Mouse (Mus musculus) T-helper 2 cell (primary cell): ENCODE results near the gene Hist2h3c2.
"Not testable (repeated sequence)": the region's sequence is repeated elsewhere in the genome, so short reads cannot be mapped to it uniquely, and the experiment has no call there.

ENCODE experiments used
- in situ Hi-C: fragments of 300-600 bp; cut with MboI, MseI; formaldehyde crosslinking; loops from one replicate; pipeline ENCODE4 v1.15.1; 2025; ENCODE audit warnings: high pct_unique_total_duplicates

Hist2h3c2 gene

DNA sequence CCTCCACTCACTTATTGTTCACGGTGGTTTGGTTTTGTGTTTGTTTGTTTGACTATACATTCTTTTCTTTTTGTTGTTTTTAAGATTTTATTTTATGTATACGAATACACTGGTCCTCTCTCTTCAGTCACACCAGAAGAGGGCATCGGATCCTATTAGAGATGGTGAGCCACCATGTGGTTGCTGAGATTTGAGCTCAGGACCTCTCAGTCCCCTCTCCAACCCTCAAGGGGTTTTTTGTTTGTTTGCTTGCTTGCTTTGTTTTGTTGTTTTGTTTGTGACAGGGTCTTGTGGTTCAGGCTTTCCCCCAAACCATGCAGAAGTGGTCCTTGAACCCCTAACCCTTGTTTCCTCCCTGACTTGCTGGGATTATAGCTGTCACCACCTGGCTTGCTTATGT lies 22.7 kb upstream of the Hist2h3c2 start:
- in situ Hi-C loops, result loop anchor here (10.0 kb wide), 1 partner anchor 587 kb away; no protein-coding TSS in a partner anchor

DNA sequence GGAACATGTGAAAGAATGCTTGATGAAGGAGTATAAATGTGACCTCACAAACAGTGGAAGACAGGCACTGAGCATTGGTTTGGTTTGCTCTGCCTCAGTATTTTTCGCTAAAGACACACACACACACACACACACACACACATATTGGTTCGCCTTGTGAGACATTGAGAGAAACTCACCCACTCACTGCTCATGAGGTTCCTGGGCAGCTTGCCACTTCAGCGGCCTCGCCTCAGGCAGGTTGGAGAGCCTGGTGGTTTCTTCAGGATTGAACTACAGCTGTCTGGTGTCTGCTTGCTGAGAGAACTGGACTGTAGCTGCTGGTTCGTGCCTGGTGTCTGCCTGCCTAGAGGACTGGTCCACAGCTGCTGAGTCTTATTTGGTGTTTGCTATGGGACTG lies 21.3 kb upstream of the Hist2h3c2 start:
- in situ Hi-C loops, result loop anchor here (10.0 kb wide), 1 partner anchor 585 kb away; no protein-coding TSS in a partner anchor

DNA sequence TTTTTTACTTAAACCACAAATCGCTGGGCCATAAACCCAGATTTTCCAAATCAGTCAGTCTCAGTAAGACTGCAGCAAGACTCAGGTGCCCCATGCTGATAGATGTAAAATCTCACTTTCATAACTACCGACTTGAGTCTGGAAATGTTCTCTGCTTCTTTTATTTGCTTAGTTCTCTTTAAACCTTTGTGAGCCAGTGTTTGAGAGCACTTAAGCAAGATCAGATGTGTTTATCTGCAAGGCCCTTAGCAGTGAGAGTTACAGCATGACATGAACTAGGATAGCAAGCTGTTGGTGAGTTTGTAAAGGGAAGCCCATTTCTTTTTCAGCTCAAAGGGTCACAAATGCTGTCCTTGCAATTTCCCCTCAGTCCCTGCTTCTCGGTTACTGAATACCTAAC lies 18.3 kb upstream of the Hist2h3c2 start:
- in situ Hi-C loops, result no loop called here

DNA sequence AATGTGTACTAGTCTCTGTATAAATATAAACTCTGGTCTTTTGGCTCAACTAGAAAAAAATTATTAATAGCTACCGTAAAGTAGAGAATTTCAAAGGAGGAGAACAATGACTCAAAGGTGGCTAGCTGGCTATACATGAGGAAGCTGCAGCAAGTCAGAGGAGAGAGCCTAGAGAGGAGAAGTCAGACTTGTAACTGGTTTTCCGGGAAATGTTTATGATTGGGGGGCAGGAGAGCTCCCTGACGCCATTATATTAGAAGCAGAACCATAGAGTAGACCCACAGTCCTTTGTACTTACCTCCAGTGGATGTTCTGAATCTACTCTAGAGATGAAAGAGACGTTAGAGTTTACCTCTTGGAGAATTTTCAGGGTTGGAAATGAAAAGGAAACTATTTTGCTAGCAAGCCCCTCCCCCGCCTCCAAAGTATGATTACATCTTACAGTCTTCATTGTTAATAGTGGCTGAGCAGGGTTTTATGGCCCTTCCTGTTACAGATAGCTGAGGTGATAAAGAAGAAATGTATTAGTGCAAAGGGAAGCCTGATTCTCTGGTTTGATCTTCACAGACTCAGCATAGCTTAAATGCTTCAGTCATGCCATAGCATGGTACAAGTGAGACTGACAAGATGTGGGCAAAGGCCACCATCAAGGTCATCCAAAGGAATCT lies 17.1 kb upstream of the Hist2h3c2 start:
- in situ Hi-C loops, result no loop called here

DNA sequence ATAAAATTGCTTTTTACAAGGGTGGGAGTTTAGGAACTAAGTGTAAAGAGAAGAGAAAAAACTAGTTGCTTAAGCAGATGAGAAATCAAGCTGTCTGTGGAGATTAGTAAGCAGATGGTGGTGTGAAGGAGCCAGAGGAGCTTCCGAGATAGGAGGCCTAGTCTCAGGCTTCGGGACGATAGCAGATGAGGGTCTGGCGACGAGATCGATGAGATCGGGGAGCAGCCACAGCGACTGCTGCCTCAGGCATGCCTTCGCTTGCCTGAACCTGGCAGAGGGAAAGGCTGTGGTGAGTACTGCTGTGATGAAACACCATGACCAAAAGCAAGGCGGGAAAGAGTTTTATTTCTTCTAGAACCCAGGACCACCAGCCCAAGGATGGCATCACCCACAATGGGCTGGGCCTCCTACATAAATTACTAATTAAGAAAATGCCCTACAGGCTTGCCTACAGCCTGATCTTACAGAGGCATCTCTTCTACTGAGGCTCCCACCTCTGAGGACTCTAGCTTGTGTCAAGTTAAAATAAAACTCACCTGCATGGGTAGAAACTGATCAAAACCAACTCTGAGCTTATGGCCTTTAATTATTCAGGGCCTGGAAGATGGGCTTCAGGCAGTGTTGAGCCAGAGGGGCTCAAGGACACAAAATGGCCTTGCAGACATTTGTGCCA lies 15.9 kb upstream of the Hist2h3c2 start:
- in situ Hi-C loops, result no loop called here

DNA sequence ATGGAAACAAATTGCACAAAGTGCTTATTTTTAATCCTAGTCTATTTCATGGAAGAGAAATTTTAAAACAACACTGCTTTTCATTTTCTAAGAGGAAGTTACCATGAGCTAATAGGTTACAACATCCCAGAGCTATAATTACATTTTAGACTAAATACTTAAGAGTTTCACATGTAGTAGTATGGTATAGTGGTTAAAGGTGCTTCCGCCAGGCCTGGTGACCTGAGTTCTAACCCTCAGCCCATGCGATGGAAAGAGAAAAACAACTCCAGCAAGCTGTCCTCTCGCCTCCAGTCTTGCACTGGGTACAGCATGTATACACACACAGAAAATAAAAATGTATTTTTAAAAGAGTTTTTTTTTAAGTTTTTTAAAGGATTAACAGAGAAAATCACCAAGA lies 12.9 kb upstream of the Hist2h3c2 start:
- in situ Hi-C loops, result no loop called here

DNA sequence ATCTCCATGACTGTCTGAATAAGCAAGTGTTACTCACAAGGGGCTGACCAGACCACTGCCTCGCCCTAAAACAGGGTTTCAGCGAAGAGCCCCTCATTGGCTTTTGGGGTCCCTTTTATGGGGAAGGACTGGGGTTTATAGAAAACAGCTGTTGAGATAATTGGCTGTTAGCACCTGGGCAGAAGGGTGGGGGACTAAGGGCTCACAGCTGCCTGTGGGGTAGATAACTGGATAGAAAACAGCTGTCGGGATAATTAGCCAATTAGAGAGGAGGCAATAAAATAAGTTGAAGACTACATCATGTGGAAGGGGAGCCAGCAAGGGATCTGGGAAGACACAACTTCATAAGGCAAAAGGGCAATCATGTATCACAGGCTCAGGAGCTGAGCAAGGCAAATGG lies 12.0 kb upstream of the Hist2h3c2 start:
- in situ Hi-C loops, result no loop called here

DNA sequence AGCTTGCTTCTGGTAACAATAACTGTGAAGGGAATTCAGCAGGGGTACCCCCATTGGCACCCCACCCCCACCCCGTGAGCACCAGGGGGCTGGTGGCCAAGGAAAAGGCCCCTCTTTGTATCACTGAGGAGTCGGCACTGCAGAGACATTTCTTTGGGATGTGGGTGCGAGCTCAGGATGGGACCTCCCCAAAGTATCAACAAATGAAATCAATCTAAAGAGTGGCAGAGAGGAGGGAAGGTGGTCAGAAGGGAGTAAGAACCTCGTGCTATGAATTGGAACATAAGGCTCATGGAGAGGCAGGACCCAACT lies 10.1 kb upstream of the Hist2h3c2 start:
- in situ Hi-C loops, result no loop called here

DNA sequence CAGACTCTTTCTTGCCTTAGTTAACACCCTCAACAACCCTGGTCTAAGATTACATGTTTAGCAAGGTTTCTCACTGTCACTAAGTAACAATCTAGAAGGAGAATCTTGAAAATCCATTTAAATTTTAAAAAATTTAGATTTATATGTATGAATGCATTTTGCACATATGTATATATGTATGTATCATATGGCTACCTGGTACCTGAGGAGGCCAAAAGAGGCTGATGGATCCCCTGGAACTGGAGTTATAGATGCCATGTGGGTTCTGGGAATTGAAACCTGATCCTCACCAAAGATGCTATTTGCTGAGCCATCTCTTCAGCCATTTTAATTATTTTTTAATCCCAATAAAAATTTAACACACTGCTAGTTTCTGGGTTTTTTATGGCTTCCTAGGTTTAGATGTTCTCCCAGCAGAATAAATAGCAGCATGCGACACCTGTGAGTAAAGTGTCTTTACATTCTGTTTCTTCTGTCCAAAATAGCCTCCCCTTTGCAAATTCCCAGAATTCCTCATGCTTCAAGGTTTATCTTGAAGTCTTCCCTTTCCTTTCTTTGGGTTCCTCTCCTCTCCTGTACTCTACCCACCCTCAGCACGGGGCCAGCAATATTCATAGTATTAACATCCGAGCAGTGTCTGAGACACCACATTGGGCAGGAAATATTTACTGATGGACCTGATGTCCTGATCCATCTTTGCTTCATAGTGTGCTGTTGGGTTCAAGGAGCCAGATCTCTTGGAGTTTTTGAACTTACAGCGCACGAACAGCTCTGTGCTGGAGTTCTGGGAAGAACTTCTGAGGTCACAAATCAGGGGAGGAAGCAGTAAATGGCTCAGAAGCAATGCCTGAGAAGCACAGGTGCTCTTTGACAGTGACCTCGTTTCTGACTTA lies 9.5 kb upstream of the Hist2h3c2 start:
- in situ Hi-C loops, result no loop called here

DNA sequence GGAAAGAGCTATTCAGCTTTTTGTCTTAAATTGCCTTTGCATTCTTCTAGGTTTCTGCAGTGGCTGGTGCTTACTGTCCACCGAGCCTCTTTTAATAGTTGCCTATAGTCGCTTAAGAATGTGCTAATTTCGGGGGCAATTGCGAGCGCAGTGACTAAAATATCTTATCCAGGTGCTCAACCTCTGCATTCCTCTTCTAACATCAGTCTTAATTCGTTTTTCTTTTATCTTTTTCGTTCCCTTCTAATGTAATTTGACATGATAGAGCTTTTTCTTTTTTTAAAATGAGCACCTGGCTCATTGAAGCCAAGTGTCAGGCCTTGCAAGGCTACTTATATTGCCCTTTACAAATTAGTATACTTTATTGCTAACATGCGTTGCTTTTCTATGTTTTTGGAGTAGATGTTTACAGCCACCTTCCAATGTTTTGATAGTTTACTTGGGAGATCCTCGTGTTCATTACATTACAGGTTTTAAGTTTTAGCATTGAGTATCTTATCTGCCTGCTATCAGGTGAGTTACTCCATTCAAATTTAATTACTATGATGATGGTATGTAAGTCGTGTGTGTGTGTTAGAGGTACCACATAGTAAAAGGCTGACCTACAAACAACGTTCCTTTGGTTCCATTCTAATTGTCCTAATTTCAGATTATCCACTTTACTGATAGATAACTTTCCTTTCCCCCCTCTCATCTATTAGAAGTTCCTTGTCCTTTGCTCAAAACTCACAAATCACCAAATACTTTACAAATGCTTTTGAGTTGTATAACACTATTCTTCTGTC lies 8.6 kb upstream of the Hist2h3c2 start:
- in situ Hi-C loops, result no loop called here

DNA sequence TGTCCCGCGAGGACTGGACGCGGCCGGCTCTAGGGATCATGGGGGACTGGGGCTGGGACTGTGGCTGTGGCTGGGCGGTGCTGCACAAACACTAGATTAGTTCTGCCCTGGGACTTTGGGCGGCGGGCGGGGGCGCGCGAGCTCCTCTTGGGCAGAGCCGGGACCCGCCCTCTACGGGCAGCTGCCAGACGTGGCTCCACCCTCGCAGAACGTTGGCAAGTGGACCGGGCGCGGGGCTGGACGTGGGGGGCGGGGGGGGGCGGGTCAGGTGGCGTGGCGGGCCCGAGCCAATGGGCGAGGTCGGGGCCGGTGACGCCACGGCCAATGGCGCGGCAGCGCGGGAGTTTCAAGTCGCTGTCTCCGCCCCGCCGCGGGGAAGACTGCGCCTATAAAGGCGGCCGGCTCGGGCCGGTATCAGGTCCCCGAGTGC lies 7.5 kb upstream of the Hist2h3c2 start, which contains the start of gene Hist2h3c1:
TSS of gene Hist2h3c1 (plus strand) at position 259 of the 430 bp plus-strand sequence.
- in situ Hi-C loops, result not testable (repeated sequence)

DNA sequence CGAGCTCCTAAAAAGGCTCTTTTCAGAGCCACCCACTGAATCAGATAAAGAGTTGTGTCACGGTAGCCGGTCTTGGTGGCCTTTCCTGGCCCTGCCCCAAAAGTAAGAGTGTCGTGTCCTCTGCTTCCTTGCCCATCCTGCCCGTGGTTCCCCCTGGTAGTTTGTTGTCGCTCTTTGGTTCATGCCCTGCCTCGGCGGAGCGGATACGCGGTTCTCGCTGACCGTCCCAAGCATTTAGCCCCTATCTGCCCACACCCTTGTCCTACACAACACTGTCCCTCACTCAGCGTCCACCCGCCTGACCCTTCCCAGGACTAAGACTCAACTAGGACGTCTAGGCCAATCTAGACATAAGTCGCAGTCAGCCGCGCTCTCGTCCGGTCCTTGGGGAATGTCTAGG lies 7.1 kb upstream of the Hist2h3c2 start:
- in situ Hi-C loops, result not testable (repeated sequence)

DNA sequence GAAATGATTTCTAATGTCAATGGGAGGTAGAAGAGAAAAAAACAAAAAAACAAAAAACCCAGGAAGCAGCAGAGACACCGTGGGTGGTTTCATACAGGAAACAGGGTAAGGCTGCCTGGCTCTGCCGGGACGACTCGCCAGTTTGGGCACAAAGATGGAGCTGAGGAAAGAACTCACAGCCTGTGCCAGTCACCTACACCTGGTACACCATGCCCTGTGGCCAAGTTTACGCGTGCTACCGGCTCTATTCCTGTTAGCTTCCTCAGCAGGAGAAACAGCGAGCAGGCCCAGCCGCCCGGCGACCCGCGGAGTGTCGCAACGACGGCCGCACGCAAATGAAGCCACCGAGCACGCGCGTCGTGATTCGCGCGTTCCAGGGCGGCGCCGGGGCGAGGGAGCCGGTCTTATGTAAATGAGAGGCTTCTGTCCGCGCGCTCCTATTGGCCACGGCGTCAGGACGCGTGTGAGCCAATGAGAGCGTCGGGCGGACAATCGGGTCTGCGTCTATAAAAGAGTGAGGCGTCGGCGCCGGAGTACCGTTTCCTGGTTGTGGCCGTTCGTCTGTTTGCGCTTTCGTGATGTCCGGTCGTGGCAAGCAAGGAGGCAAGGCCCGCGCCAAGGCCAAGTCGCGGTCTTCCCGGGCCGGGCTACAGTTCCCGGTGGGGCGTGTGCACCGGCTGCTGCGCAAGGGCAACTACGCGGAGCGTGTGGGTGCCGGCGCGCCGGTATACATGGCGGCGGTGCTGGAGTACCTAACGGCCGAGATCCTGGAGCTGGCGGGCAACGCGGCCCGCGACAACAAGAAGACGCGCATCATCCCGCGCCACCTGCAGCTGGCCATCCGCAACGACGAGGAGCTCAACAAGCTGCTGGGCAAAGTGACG lies 6.3 kb upstream of the Hist2h3c2 start, which contains the start of gene Hist2h2aa1:
TSS of gene Hist2h2aa1 (plus strand) at position 495 of the 884 bp plus-strand sequence.
- in situ Hi-C loops, result not testable (repeated sequence)

DNA sequence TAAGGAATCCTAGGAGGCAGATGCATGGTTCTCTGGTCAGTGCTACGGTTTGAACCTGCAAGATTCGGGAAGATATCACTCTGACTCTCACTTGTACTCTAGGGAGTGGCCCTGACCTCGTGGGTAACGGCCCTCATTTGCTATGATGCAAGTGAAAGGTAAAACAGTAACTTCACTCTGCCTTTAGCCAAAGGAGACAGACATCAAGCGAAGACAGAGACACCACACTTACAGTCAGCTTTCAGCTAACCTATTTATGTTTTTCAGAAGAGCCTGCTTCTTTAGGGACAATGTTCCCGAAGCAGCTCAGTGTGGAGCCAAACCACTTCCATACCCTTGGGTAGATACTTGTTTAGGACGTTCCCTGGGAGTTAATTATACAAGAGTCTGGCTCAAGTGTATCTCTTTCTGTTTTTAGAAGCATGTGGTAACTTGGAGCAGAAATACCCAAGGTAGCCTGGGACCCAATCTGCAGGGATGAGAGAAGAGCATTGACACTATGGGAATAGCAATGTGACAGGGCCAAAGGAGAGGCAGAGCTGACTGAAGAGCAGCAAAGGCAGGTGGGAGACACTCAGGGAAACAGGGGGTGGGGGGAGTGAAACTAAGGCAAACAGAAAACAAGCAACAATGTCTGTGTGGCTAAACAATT lies 5.1 kb upstream of the Hist2h3c2 start:
- in situ Hi-C loops, result no loop called here

DNA sequence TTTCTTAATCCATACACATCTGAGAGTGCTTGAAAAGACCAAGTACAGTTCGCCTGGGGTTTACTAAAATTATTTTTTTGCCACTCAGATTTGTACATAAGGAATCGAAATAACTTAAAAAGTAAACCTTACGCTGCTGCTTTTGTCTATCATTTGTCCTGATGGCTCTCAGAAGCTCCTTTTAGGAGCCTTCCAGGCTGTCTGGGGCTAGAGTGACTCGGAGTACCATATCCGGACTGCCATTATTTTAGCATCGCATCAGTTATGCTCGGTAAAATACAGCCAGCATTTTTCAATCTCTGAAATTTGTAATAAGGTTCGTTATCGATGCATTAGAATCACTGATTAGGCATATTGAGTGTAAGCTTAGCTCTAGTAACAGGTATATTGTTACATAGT lies 1.9 kb upstream of the Hist2h3c2 start:
- in situ Hi-C loops, result no loop called here

DNA sequence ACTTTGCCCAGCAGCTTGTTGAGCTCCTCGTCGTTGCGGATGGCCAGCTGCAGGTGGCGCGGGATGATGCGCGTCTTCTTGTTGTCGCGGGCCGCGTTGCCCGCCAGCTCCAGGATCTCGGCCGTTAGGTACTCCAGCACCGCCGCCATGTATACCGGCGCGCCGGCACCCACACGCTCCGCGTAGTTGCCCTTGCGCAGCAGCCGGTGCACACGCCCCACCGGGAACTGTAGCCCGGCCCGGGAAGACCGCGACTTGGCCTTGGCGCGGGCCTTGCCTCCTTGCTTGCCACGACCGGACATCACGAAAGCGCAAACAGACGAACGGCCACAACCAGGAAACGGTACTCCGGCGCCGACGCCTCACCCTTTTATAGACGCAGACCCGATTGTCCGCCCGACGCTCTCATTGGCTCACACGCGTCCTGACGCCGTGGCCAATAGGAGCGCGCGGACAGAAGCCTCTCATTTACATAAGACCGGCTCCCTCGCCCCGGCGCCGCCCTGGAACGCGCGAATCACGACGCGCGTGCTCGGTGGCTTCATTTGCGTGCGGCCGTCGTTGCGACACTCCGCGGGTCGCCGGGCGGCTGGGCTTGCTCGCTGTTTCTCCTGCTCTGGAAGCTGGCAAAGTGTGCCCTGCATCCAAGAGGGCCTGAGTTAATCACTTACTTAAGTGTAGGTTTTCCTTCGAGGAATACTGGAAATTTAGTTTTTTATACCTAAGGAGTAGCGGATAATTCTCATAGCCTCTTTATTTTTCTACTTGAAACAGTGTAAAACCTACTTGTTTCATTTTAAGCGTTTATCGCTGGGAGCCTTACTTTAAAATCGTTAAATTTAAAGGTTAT lies 1.2 kb upstream of the Hist2h3c2 start, which contains the start of gene Hist2h2aa2:
TSS of gene Hist2h2aa2 (minus strand) at position 328 of the 850 bp plus-strand sequence.
- in situ Hi-C loops, result not testable (repeated sequence)

DNA sequence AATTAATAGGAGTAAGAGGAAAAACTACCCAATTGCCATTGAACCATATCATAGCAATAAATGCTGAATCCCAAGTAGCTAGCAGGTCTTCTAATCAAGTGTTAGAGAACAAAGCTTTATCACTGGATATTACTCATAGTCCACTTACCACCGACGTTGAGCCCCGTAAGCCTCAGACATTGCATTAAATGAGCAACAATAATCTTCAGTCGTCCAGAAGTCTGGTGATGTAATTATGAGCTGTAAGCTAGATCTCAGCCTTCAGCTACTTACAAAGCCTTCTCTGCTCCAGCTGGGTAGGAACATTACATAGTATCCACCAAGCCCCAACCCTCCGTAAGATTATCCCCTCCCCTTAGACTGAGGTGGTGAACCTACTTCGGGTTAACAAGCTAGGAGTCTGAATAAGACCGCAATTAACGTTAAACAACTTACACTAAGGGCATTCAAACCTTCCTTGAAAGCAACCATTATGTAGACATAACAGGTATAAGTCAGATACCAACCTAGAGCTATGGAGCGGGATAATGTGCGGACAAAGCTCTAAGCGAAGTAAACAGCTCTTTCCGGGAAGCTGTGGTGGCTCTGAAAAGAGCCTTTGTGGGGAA lies 919 bp downstream of the Hist2h3c2 start:
- in situ Hi-C loops, result no loop called here

DNA sequence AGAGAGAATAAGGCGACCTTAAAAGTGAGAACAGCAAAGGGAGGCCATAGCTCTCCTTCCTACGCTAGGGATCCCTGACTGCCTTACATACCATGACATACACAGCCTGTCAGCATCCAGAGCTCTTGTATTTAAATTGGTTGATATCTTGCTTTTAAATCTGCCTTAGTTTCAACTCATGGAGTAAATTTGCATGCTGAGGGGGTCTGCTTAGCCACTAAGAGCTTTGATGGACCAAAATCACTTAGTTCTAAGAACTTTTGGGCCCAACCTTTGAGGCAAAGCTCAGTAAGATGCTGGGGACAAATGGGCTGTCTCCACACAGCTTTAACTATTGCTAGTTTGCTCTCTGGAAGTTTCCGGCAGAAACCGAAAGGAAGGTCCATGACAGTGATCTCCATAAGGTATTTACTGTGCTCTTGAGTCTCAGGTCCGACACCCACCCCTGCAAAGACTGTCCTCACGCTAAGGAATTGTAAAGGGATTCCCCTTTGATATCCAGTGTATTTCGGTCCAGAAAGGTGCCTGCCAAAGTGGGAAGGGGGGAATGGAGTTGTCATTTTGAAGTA lies 1.5 kb downstream of the Hist2h3c2 start:
- in situ Hi-C loops, result no loop called here
